Mouse (Mus musculus): Measurements from ENCODE around the gene Lonp1. TPM values are rescaled to one million over a fixed set of nuclear protein-coding genes. Genes with fewer than 3 reads are reported as not detected.

The Lonp1 gene
- total and polyA plus RNA-seq, 2 experiments from 2014 or later, result 40.1 to 69.5 TPM

DNA sequence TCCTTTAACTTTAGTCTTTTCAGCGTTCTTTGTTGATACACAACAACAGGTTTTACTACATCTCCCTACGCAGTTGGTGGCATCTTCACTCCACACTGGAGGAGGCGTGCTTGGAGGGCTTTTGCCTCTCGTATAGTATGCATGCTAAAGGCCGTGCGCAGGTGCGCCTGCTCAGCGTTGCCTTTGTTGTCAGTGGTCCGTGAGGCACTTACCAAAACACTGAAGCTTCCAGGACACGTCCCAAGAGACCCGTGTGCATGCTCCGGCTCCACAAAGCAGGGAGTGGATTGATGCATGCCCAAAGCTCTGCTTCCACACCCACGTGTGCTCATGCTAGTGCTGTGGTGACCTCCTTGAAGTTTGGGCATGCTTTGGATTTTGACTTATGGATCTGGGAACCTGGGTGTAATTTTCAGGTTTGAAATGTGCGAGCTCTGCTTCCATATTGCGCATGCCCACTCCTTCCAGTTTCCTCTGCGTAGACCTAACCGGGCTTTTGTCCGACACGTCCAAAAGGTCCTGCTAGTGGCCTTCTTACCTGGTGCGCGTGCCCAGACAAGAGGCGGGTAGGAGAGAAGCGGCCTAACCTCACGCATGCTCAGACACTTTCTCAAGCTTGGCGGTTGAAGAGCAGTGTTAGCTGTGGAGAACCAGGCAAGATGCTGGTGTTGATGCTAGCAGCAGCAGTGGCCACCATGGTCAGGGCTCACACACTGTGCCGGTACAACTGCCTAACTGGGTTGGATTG, 1.0 kb upstream of the Lonp1 start, which contains the start of gene Catsperd:
Gene Catsperd, plus strand, starts transcription at position 614 of the 748 bp plus-strand sequence.
- peak; percentile 66 for ATAC-seq (ENCODE audit: low FRiP score)
- 7% methylated on average over 26 of the region's 26 CpGs for WGBS
- DNase-seq (ENCODE audit: low spot score), result peak; percentile 72

GRCm38 (mm10) chr17:56626260-56626659, 427 bp downstream of the Lonp1 start:
- WGBS, result under 1% methylated on average over 30 of the region's 32 CpGs
- ATAC-seq (ENCODE audit: low FRiP score) (no peak), DNase-seq (ENCODE audit: low spot score) (no peak)
- peak overlapping the region; percentile 57 for H3K4me2 ChIP-seq (ENCODE audit: low read depth, low read length, poor library complexity, severe bottlenecking)
- peak overlapping the region; percentile 77 for H3K9ac ChIP-seq (replicated peaks; ENCODE audit: low read length, poor library complexity, severe bottlenecking)
- peak overlapping the region; percentile 78; the same call in 1 of the 2 replicates for H3K27ac ChIP-seq (ENCODE audit: low read depth, low read length)
- peaks cover 5% of the 10 kb centered on the region; the same call in 1 of the 2 replicates for H3K4me1 ChIP-seq (ENCODE audit: insufficient read depth, low read length)
- H3K4me3 ChIP-seq (ENCODE audit: low read depth, low read length), result peak overlapping the region; percentile 67
- H3K36me3 ChIP-seq (ENCODE audit: insufficient read depth, low read length), result peaks cover 19% of the 10 kb centered on the region
- H3K9me3 ChIP-seq (ENCODE audit: low read length), result no peaks in the 10 kb centered on the region
- no peaks in the 10 kb centered on the region for H3K27me3 ChIP-seq (ENCODE audit: insufficient read depth, low read length)
- no peak for TF ChIP-seq CTCF (IDR thresholded peaks at IDR 0.05)

More for the DNA sequence above, 1.0 kb upstream of the Lonp1 start, which contains the start of gene Catsperd:
- Histone ChIP-seq H3K9ac (replicated peaks; ENCODE audit: low read length, poor library complexity, severe bottlenecking) (peak within 1 kb of the TSS; percentile 37), H3K36me3 (ENCODE audit: insufficient read depth, low read length) (peaks cover 8% of the 10 kb centered on the region; the same call in 1 of the 2 replicates), H3K27me3 (ENCODE audit: insufficient read depth, low read length) (no peaks in the 10 kb centered on the region), H3K4me2 (ENCODE audit: low read depth, low read length, poor library complexity, severe bottlenecking) (peak within 1 kb of the TSS; percentile 57), H3K4me3 (ENCODE audit: low read depth, low read length) (peak within 1 kb of the TSS; percentile 67), H3K27ac (ENCODE audit: low read depth, low read length) (peak within 1 kb of the TSS; percentile 78), H3K4me1 (ENCODE audit: insufficient read depth, low read length) (peaks cover 5% of the 10 kb centered on the region; the same call in 1 of the 2 replicates), H3K9me3 (ENCODE audit: low read length) (no peaks in the 10 kb centered on the region)
- no peak for TF ChIP-seq CTCF (IDR thresholded peaks at IDR 0.05)

GRCm38 (mm10) chr17:56625495-56625894, 1.2 kb downstream of the Lonp1 start:
- Histone ChIP-seq H3K36me3 (ENCODE audit: insufficient read depth, low read length) (peaks cover 19% of the 10 kb centered on the region), H3K4me1 (ENCODE audit: insufficient read depth, low read length) (peaks cover 5% of the 10 kb centered on the region; the same call in 1 of the 2 replicates), H3K4me3 (ENCODE audit: low read depth, low read length) (0 out of 2 replicates have a peak overlapping the region, but pooled peaks have one; percentile 67), H3K9ac (replicated peaks; ENCODE audit: low read length, poor library complexity, severe bottlenecking) (no peak overlapping the region), H3K4me2 (ENCODE audit: low read depth, low read length, poor library complexity, severe bottlenecking) (0 out of 2 replicates have a peak overlapping the region, but pooled peaks have one; percentile 57), H3K27ac (ENCODE audit: low read depth, low read length) (no peak overlapping the region), H3K27me3 (ENCODE audit: insufficient read depth, low read length) (no peaks in the 10 kb centered on the region), H3K9me3 (ENCODE audit: low read length) (no peaks in the 10 kb centered on the region)
- no peak for ATAC-seq (ENCODE audit: low FRiP score)
- DNase-seq (ENCODE audit: low spot score), result no peak
- TF ChIP-seq CTCF (IDR thresholded peaks at IDR 0.05), result no peak
- 92% methylated on average over 3 of the region's 3 CpGs for WGBS

- Histone ChIP-seq H3K9ac (replicated peaks; ENCODE audit: low read length, poor library complexity, severe bottlenecking) (no peak overlapping the region), H3K27me3 (ENCODE audit: insufficient read depth, low read length) (no peaks in the 10 kb centered on the region), H3K4me3 (ENCODE audit: low read depth, low read length) (no peak overlapping the region), H3K4me1 (ENCODE audit: insufficient read depth, low read length) (peaks cover 4% of the 10 kb centered on the region; the same call in 1 of the 2 replicates), H3K36me3 (ENCODE audit: insufficient read depth, low read length) (peaks cover 71% of the 10 kb centered on the region), H3K9me3 (ENCODE audit: low read length) (no peaks in the 10 kb centered on the region), H3K4me2 (ENCODE audit: low read depth, low read length, poor library complexity, severe bottlenecking) (no peak overlapping the region), H3K27ac (ENCODE audit: low read depth, low read length) (no peak overlapping the region)
- ATAC-seq (ENCODE audit: low FRiP score), result no peak
- no peak for TF ChIP-seq CTCF (IDR thresholded peaks at IDR 0.05)
- WGBS, result 91% methylated on average over 8 of the region's 8 CpGs
- DNase-seq (ENCODE audit: low spot score), result no peak
Measured at GRCm38 (mm10) chr17:56617628-56618027, 9.1 kb downstream of the Lonp1 start.

- WGBS, result 94% methylated on average over 3 of the region's 3 CpGs
- Histone ChIP-seq H3K36me3 (ENCODE audit: insufficient read depth, low read length) (peaks cover 63% of the 10 kb centered on the region), H3K9me3 (ENCODE audit: low read length) (no peaks in the 10 kb centered on the region), H3K4me3 (ENCODE audit: low read depth, low read length) (no peak overlapping the region), H3K27ac (ENCODE audit: low read depth, low read length) (no peak overlapping the region), H3K4me2 (ENCODE audit: low read depth, low read length, poor library complexity, severe bottlenecking) (no peak overlapping the region), H3K9ac (replicated peaks; ENCODE audit: low read length, poor library complexity, severe bottlenecking) (no peak overlapping the region), H3K27me3 (ENCODE audit: insufficient read depth, low read length) (no peaks in the 10 kb centered on the region), H3K4me1 (ENCODE audit: insufficient read depth, low read length) (peaks cover 4% of the 10 kb centered on the region; the same call in 1 of the 2 replicates)
- no peak for ATAC-seq (ENCODE audit: low FRiP score)
- no peak for TF ChIP-seq CTCF (IDR thresholded peaks at IDR 0.05)
- no peak for DNase-seq (ENCODE audit: low spot score)
Measured at GRCm38 (mm10) chr17:56616725-56617124, 10.0 kb downstream of the Lonp1 start.

- Histone ChIP-seq H3K4me1 (ENCODE audit: insufficient read depth, low read length) (peaks cover 4% of the 10 kb centered on the region; the same call in 1 of the 2 replicates), H3K9ac (replicated peaks; ENCODE audit: low read length, poor library complexity, severe bottlenecking) (no peak overlapping the region), H3K36me3 (ENCODE audit: insufficient read depth, low read length) (peaks cover 60% of the 10 kb centered on the region), H3K27ac (ENCODE audit: low read depth, low read length) (no peak overlapping the region), H3K9me3 (ENCODE audit: low read length) (no peaks in the 10 kb centered on the region), H3K4me2 (ENCODE audit: low read depth, low read length, poor library complexity, severe bottlenecking) (no peak overlapping the region), H3K4me3 (ENCODE audit: low read depth, low read length) (no peak overlapping the region), H3K27me3 (ENCODE audit: insufficient read depth, low read length) (no peaks in the 10 kb centered on the region)
- no peak for TF ChIP-seq CTCF (IDR thresholded peaks at IDR 0.05)
- WGBS, result 88% methylated on average over 4 of the region's 4 CpGs
- ATAC-seq (ENCODE audit: low FRiP score) (no peak), DNase-seq (ENCODE audit: low spot score) (no peak)
Measured at GRCm38 (mm10) chr17:56615792-56616191, 10.9 kb downstream of the Lonp1 start.
